8 mouse cellular contexts compared by ENCODE assay signal in genomic region chr7:99579491-99580190, GRCm38 (mm10). TPM values are rescaled to one million over a fixed set of nuclear protein-coding genes. Genes with fewer than 3 reads are reported as not detected.
DNase-seq lines count a peak whose midpoint lies in the region; ATAC-seq and TF ChIP-seq lines count a peak whose summit lies in the region.

No protein-coding gene starts in this region.

- H3K9me3 ChIP-seq in embryonic facial prominence, embryonic 11.5 days (replicated peaks; ENCODE audit: control insufficient read depth, low read length) = no peaks in the 10 kb centered on the region
- no peaks in the 10 kb centered on the region for H3K9me3 ChIP-seq in neural tube, embryonic 15.5 days (replicated peaks)

- no peak for ATAC-seq in embryonic facial prominence, embryonic 11.5 days (replicated peaks; ENCODE audit: insufficient number of reproducible peaks, low FRiP score, low TSS enrichment, low read depth)
- ATAC-seq in neural tube, embryonic 15.5 days (ENCODE audit: low FRiP score) = peak; percentile 52; the same call in 1 of the 2 replicates

- TF ChIP-seq CTCF in kidney, adult 2 months (conservative IDR thresholded peaks at IDR 0.05; ENCODE audit: insufficient read depth, insufficient read length, low read depth, low read length) = no peak

- H3K9ac ChIP-seq in embryonic facial prominence, embryonic 11.5 days (replicated peaks; ENCODE audit: low read length) = peak overlapping the region; percentile 28; the same call in 1 of the 2 replicates
- peak overlapping the region; percentile 32; the same call in 1 of the 2 replicates for H3K9ac ChIP-seq in neural tube, embryonic 15.5 days (replicated peaks)

- no peak for TF ChIP-seq POLR2A in kidney, adult 2 months (IDR thresholded peaks at IDR 0.05; ENCODE audit: low read depth, low read length)

- no peak overlapping the region for H3K27ac ChIP-seq in kidney, adult 2 months (ENCODE audit: insufficient read depth, low read depth, low read length)
- H3K27ac ChIP-seq in embryonic facial prominence, embryonic 11.5 days (replicated peaks; ENCODE audit: low read depth, low read length) = no peak overlapping the region
- peak overlapping the region; percentile 62 for H3K27ac ChIP-seq in neural tube, embryonic 15.5 days (replicated peaks)

- 34% methylated on average over 16 of the region's 16 CpGs for WGBS in kidney, adult 2 months
- WGBS in embryonic facial prominence, embryonic 11.5 days = 13% methylated on average over 16 of the region's 16 CpGs
- 9% methylated on average over 16 of the region's 16 CpGs for WGBS in neural tube, embryonic 15.5 days

- H3K4me1 ChIP-seq in kidney, adult 2 months (ENCODE audit: control insufficient read depth, insufficient read depth, low read length) = no peaks in the 10 kb centered on the region
- no peaks in the 10 kb centered on the region for H3K4me1 ChIP-seq in embryonic facial prominence, embryonic 11.5 days (ENCODE audit: control insufficient read depth, insufficient read depth, low read length)
- peaks cover 32% of the 10 kb centered on the region for H3K4me1 ChIP-seq in neural tube, embryonic 15.5 days

- peak; percentile 33 for DNase-seq in kidney, adult 2 months
- no peak for DNase-seq in kidney, adult 11 months
- DNase-seq in ZHBTc4 (ENCODE audit: low read depth, low spot score) (peak; percentile 49), MN1 (ENCODE audit: low spot score) (no peak)
- peak; percentile 26 for DNase-seq in embryonic facial prominence, embryonic 11.5 days (ENCODE audit: low spot score)
- peak; percentile 20 for DNase-seq in layer of hippocampus, adult 9-10 months (ENCODE audit: low spot score)
- DNase-seq in gastrocnemius, adult 8-10 months (ENCODE audit: low spot score in 2 of 2) = no peak

- H3K27me3 ChIP-seq in kidney, adult 2 months (replicated peaks; ENCODE audit: control insufficient read depth, insufficient read depth, low read length) = no peaks in the 10 kb centered on the region
- H3K27me3 ChIP-seq in embryonic facial prominence, embryonic 11.5 days (ENCODE audit: control insufficient read depth, insufficient read depth, low read length) = no peaks in the 10 kb centered on the region
- H3K27me3 ChIP-seq in neural tube, embryonic 15.5 days (replicated peaks) = no peaks in the 10 kb centered on the region

- H3K4me2 ChIP-seq in embryonic facial prominence, embryonic 11.5 days (ENCODE audit: low read depth, low read length) = peak overlapping the region; percentile 23
- peak overlapping the region; percentile 43 for H3K4me2 ChIP-seq in neural tube, embryonic 15.5 days

- H3K4me3 ChIP-seq in kidney, adult 2 months (ENCODE audit: insufficient read depth, low read depth, low read length) = no peak overlapping the region
- H3K4me3 ChIP-seq in embryonic facial prominence, embryonic 11.5 days (ENCODE audit: low read depth, low read length) = no peak overlapping the region
- H3K4me3 ChIP-seq in neural tube, embryonic 15.5 days (replicated peaks) = 0 out of 2 replicates have a peak overlapping the region, but pooled peaks have one; percentile 9

- H3K36me3 ChIP-seq in kidney, adult 2 months (ENCODE audit: control insufficient read depth, insufficient read depth, low read length) = no peaks in the 10 kb centered on the region
- no peaks in the 10 kb centered on the region for H3K36me3 ChIP-seq in embryonic facial prominence, embryonic 11.5 days (replicated peaks; ENCODE audit: control insufficient read depth, insufficient read depth, low read depth, low read length)
- peaks cover 11% of the 10 kb centered on the region; the same call in 1 of the 2 replicates for H3K36me3 ChIP-seq in neural tube, embryonic 15.5 days

RNA-seq across cellular contexts. Expression of gene Arrb1, which starts 44.4 kb away (rescaled TPM):
- 47.1 and 48.8 TPM in 2 replicates for polyA plus RNA-seq in kidney, adult 2 months (2012; rRNA removed)
- 2.7 and 3.0 TPM in 2 replicates for polyA plus RNA-seq in embryonic facial prominence, embryonic 11.5 days (2014; fragmentation: Nextera tagmentation; extraction: Ambion mirVana)
- 15.1 and 16.6 TPM in 2 replicates for polyA plus RNA-seq in neural tube, embryonic 15.5 days (2015; fragmentation: Nextera tagmentation; extraction: Ambion mirVana)
- 10 to 100 TPM; 11.9 to 14.3 (median 12.7) TPM for total RNA-seq in gastrocnemius, adult 8-10 months (2022)

RNA-seq across cellular contexts. Expression of gene Tpbgl, which starts 47.3 kb away (rescaled TPM):
- 3.8 and 4.0 TPM in 2 replicates for polyA plus RNA-seq in kidney, adult 2 months (2012; rRNA removed)
- polyA plus RNA-seq in embryonic facial prominence, embryonic 11.5 days (2014; fragmentation: Nextera tagmentation; extraction: Ambion mirVana) = 0.49 and 0.74 TPM in 2 replicates
- polyA plus RNA-seq in neural tube, embryonic 15.5 days (2015; fragmentation: Nextera tagmentation; extraction: Ambion mirVana) = 2.5 and 3.2 TPM in 2 replicates
- total RNA-seq in gastrocnemius, adult 8-10 months (2022) = 10 to 100 TPM; 52.4 to 77.6 (median 63.1) TPM

Comparison
In these comparisons a context has a peak if more than half of its experiments do, and no peak if none do; other contexts are left out.
1. DNase-seq: peak in kidney, adult 2 months (single experiment), ZHBTc4 (single experiment), embryonic facial prominence, embryonic 11.5 days (single experiment) and layer of hippocampus, adult 9-10 months (single experiment); none in kidney, adult 11 months (single experiment), gastrocnemius, adult 8-10 months (0 of 2) and MN1 (single experiment).